Comparison of ENCODE assay signal across 8 mouse cellular contexts in genomic region chr15:80705828-80706549, GRCm38 (mm10). TPM values are rescaled to one million over a fixed set of nuclear protein-coding genes. Genes with fewer than 3 reads are reported as not detected.
A peak's percentile ranks its signal among the peaks of the same experiment; 100 is the strongest.
DNase-seq lines count a peak whose midpoint lies in the region; ATAC-seq and TF ChIP-seq lines count a peak whose summit lies in the region.

No protein-coding gene starts in this region.

- peak; percentile 84 for DNase-seq in CD4-positive, CD25-positive, alpha-beta regulatory T cell, adult 2 months (ENCODE audit: low read depth, low spot score)
- peak; percentile 86 for DNase-seq in embryo, embryonic 11 days
- DNase-seq in gastrocnemius, postnatal 25 days = peak; percentile 65
- peak; percentile 90 for DNase-seq in limb, embryonic 11.5 days (ENCODE audit: low spot score)
- peak; percentile 85 for DNase-seq in midbrain, postnatal 0 days (ENCODE audit: low spot score)
- DNase-seq in spleen, postnatal 36 days (ENCODE audit: low spot score in 2 of 2) = peak; percentile 32 to 59

- 29% methylated on average over 18 of the region's 18 CpGs for WGBS in intestine, embryonic 16.5 days
- WGBS in limb, embryonic 11.5 days = 29% methylated on average over 18 of the region's 18 CpGs
- 23% methylated on average over 18 of the region's 18 CpGs for WGBS in midbrain, postnatal 0 days

- peaks cover 15% of the 10 kb centered on the region for H3K4me1 ChIP-seq in intestine, embryonic 16.5 days (ENCODE audit: control insufficient read depth, insufficient read depth, low read length)
- H3K4me1 ChIP-seq in limb, embryonic 11.5 days (ENCODE audit: control insufficient read depth, insufficient read depth, low read length) = 0 out of 2 replicates have a peak, but pooled peaks cover 2% of the 10 kb centered on the region
- H3K4me1 ChIP-seq in midbrain, postnatal 0 days (ENCODE audit: insufficient read depth, low read length) = no peaks in the 10 kb centered on the region

- H3K9me3 ChIP-seq in intestine, embryonic 16.5 days (ENCODE audit: control insufficient read depth, low read length) = no peaks in the 10 kb centered on the region
- no peaks in the 10 kb centered on the region for H3K9me3 ChIP-seq in limb, embryonic 11.5 days (ENCODE audit: control insufficient read depth, low read length)
- no peaks in the 10 kb centered on the region for H3K9me3 ChIP-seq in midbrain, postnatal 0 days (ENCODE audit: low read length)

- no peaks in the 10 kb centered on the region for H3K36me3 ChIP-seq in intestine, embryonic 16.5 days (ENCODE audit: control insufficient read depth, insufficient read depth, low read length)
- no peaks in the 10 kb centered on the region for H3K36me3 ChIP-seq in limb, embryonic 11.5 days (ENCODE audit: control insufficient read depth, insufficient read depth, low read length)
- H3K36me3 ChIP-seq in midbrain, postnatal 0 days (ENCODE audit: insufficient read depth, low read length) = no peaks in the 10 kb centered on the region

- H3K4me3 ChIP-seq in intestine, embryonic 16.5 days (ENCODE audit: low read length) = peak overlapping the region; percentile 38
- peak overlapping the region; percentile 12; the same call in 1 of the 2 replicates for H3K4me3 ChIP-seq in limb, embryonic 11.5 days (ENCODE audit: low read depth, low read length)
- peak overlapping the region; percentile 24 for H3K4me3 ChIP-seq in midbrain, postnatal 0 days (ENCODE audit: low read depth, low read length)

- no peak for ATAC-seq in CD4-positive, CD25-positive, alpha-beta regulatory T cell, adult 4 months
- no peak for ATAC-seq in intestine, embryonic 16.5 days
- no peak for ATAC-seq in limb, embryonic 11.5 days (ENCODE audit: insufficient number of reproducible peaks, low FRiP score, low TSS enrichment, low read depth)
- no peak for ATAC-seq in midbrain, postnatal 0 days (ENCODE audit: low FRiP score)

- H3K27ac ChIP-seq in intestine, embryonic 16.5 days (ENCODE audit: low read length) = peak overlapping the region; percentile 84
- no peak overlapping the region for H3K27ac ChIP-seq in limb, embryonic 11.5 days (replicated peaks; ENCODE audit: low read depth, low read length)
- no peak overlapping the region for H3K27ac ChIP-seq in midbrain, postnatal 0 days (ENCODE audit: low read depth, low read length)

- H3K4me2 ChIP-seq in intestine, embryonic 16.5 days (ENCODE audit: low read depth, low read length) = peak overlapping the region; percentile 68
- H3K4me2 ChIP-seq in limb, embryonic 11.5 days (ENCODE audit: low read depth, severe bottlenecking) = peak overlapping the region; percentile 50
- peak overlapping the region; percentile 48 for H3K4me2 ChIP-seq in midbrain, postnatal 0 days (ENCODE audit: low read depth, low read length, poor library complexity, severe bottlenecking)

- peak overlapping the region; percentile 53; the same call in 1 of the 2 replicates for H3K9ac ChIP-seq in intestine, embryonic 16.5 days (ENCODE audit: low read depth, low read length)
- H3K9ac ChIP-seq in limb, embryonic 11.5 days (ENCODE audit: low read length) = 0 out of 2 replicates have a peak overlapping the region, but pooled peaks have one; percentile 27
- H3K9ac ChIP-seq in midbrain, postnatal 0 days (replicated peaks; ENCODE audit: low read length, poor library complexity, severe bottlenecking) = no peak overlapping the region

- peak; percentile 91 for TF ChIP-seq CTCF in midbrain, postnatal 0 days (IDR thresholded peaks at IDR 0.05)

- no peaks in the 10 kb centered on the region for H3K27me3 ChIP-seq in intestine, embryonic 16.5 days (replicated peaks; ENCODE audit: control insufficient read depth, insufficient read depth, low read length)
- H3K27me3 ChIP-seq in limb, embryonic 11.5 days (ENCODE audit: control insufficient read depth, insufficient read depth, low read length) = no peaks in the 10 kb centered on the region
- H3K27me3 ChIP-seq in midbrain, postnatal 0 days (ENCODE audit: insufficient read depth, low read length) = no peaks in the 10 kb centered on the region

RNA-seq across cellular contexts. Expression of gene Tnrc6b, which starts 5.1 kb away (rescaled TPM):
- polyA plus RNA-seq in CD4-positive, CD25-positive, alpha-beta regulatory T cell, adult 4 months (2017; shearing (Covaris generic)) = 10 to 100 TPM; 58.7 to 84.9 TPM
- total RNA-seq in gastrocnemius, postnatal 25 days (2021) = 10 to 100 TPM; 43.2 to 43.7 TPM
- polyA plus RNA-seq in intestine, embryonic 16.5 days (2015; fragmentation: Nextera tagmentation; extraction: Ambion mirVana) = 18.0 and 18.2 TPM in 2 replicates
- polyA plus RNA-seq in limb, embryonic 11.5 days (2014; fragmentation: Nextera tagmentation; extraction: Ambion mirVana) = 15.4 and 20.1 TPM in 2 replicates
- 30.0 and 39.0 TPM in 2 replicates for total RNA-seq in midbrain, postnatal 0 days (2014; rRNA removed)
- polyA plus RNA-seq in midbrain, postnatal 0 days (2015; fragmentation: Nextera tagmentation; extraction: Ambion mirVana) = 21.5 and 26.3 TPM in 2 replicates

RNA-seq across cellular contexts. Expression of gene Fam83f, which starts 34.3 kb away (rescaled TPM):
- under 1 TPM in 1 of 2 experiments, not detected in 1; 0.30 TPM for polyA plus RNA-seq in CD4-positive, CD25-positive, alpha-beta regulatory T cell, adult 4 months (2017; shearing (Covaris generic))
- under 1 TPM; 0.11 to 0.13 TPM for total RNA-seq in gastrocnemius, postnatal 25 days (2021)
- 24.9 and 29.2 TPM in 2 replicates for polyA plus RNA-seq in intestine, embryonic 16.5 days (2015; fragmentation: Nextera tagmentation; extraction: Ambion mirVana)
- 0.38 and 0.60 TPM in 2 replicates for polyA plus RNA-seq in limb, embryonic 11.5 days (2014; fragmentation: Nextera tagmentation; extraction: Ambion mirVana)
- 0.93 and 2.3 TPM in 2 replicates for total RNA-seq in midbrain, postnatal 0 days (2014; rRNA removed)
- 0.48 and 0.65 TPM in 2 replicates for polyA plus RNA-seq in midbrain, postnatal 0 days (2015; fragmentation: Nextera tagmentation; extraction: Ambion mirVana)

Comparison
In these comparisons a context has a peak if more than half of its experiments do, and no peak if none do; other contexts are left out.
1. RNA of gene Fam83f, which starts 34.3 kb away (polyA plus RNA-seq): 24.9 to 29.2 TPM in intestine, embryonic 16.5 days; 0.38 to 0.60 TPM in limb, embryonic 11.5 days, 0.48 to 0.65 TPM in midbrain, postnatal 0 days and 0.30 TPM in CD4-positive, CD25-positive, alpha-beta regulatory T cell, adult 4 months; every median in the first group is over 10 times any median in the second.
2. Peak in every context shown above with its lines, with median percentiles within 50 percentile points of each other: DNase-seq, H3K4me2 ChIP-seq and H3K4me3 ChIP-seq.